Mouse (Mus musculus): Measurements from ENCODE around the gene Ptger3. TPM values are rescaled to one million over a fixed set of nuclear protein-coding genes. Genes with fewer than 3 reads are reported as not detected.

Gene Ptger3
- polyA plus RNA-seq, 1 experiment from 2014 or later = 27.8 TPM

DNA sequence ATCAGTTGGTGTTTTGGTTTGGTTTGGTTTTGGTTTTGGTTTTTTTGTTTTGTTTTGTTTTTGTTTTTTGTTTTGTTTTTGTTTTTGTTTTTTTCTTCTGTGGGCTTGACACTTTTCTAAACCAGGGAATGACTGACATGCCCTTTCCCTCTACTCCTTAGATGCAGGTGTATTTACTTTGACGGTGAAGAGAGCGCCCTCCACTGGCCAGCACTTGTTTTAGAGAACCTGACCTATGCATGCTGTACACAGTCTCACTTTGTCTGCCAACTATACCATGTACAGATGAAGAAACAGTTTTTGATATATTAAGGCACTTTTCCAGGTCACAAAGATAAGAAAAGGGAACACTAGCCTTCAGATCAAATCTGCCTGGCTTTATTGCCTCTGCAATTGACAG, 15.1 kb downstream of the Ptger3 start:
- 22% methylated on average over 2 of the region's 2 CpGs for WGBS
- no peak for DNase-seq (ENCODE audit: low spot score)
- no peaks in the 10 kb centered on the region for H3K36me3 ChIP-seq (ENCODE audit: insufficient read depth, low read length)
- TF ChIP-seq CTCF (IDR thresholded peaks at IDR 0.05; ENCODE audit: low read depth) = peak; percentile 11; the same call in 1 of the 2 replicates
- H3K9ac ChIP-seq (ENCODE audit: low read depth, low read length) = no peak overlapping the region
- no peaks in the 10 kb centered on the region for H3K9me3 ChIP-seq (replicated peaks; ENCODE audit: low read length)
- no peak overlapping the region for H3K4me2 ChIP-seq (ENCODE audit: low read length)
- no peak overlapping the region for H3K27ac ChIP-seq
- no peak overlapping the region for H3K4me3 ChIP-seq (replicated peaks; ENCODE audit: low read depth, low read length)
- no peaks in the 10 kb centered on the region for H3K27me3 ChIP-seq (ENCODE audit: insufficient read depth, low read length)
- ATAC-seq (replicated peaks; ENCODE audit: low FRiP score, low read depth) = no peak
- H3K4me1 ChIP-seq (replicated peaks; ENCODE audit: insufficient read depth, low read length) = no peaks in the 10 kb centered on the region

DNA sequence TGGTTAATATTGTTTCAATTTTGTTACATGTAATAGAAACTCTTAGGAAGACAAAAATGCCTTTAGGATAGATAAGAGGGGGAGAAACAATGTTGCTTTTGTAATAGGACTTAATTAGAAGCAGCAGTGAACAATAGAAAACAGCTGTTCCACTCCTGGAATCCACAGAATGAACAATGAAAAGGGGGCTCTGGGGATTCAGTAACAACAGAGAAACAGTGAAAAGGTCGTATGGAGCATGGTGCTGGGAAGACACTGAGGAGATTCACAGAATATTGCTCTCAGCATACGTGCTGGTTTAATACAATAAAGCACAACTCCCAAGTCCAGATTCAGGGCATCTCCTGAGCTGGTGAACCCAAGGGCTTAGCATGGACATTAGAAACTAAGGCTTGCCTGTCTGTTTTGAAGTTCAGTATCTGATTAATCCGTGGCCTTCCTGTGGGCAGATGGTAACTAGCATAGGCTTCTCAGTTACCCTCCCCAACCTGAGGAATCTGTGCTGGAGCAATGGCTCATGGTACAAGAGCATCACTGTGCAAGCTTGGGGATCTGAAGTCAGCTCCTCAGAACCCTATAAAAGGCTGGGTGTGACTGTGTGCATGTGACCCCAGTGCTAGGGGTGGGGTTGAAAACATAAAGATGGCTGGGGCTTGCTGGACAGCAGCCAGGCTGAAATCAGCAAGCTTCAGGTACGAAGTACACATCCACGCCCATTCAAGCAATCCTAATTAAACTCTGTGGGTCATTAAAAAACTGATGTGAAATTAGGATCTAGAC, 16.1 kb downstream of the Ptger3 start:
- no peak overlapping the region for H3K4me3 ChIP-seq (replicated peaks; ENCODE audit: low read depth, low read length)
- no peaks in the 10 kb centered on the region for H3K27me3 ChIP-seq (ENCODE audit: insufficient read depth, low read length)
- H3K27ac ChIP-seq = no peak overlapping the region
- no peaks in the 10 kb centered on the region for H3K9me3 ChIP-seq (replicated peaks; ENCODE audit: low read length)
- H3K4me2 ChIP-seq (ENCODE audit: low read length) = no peak overlapping the region
- TF ChIP-seq CTCF (IDR thresholded peaks at IDR 0.05; ENCODE audit: low read depth) = no peak
- 55% methylated on average over 5 of the region's 5 CpGs for WGBS
- no peaks in the 10 kb centered on the region for H3K4me1 ChIP-seq (replicated peaks; ENCODE audit: insufficient read depth, low read length)
- no peaks in the 10 kb centered on the region for H3K36me3 ChIP-seq (ENCODE audit: insufficient read depth, low read length)
- no peak overlapping the region for H3K9ac ChIP-seq (ENCODE audit: low read depth, low read length)
- ATAC-seq (replicated peaks; ENCODE audit: low FRiP score, low read depth) (0 out of 2 replicates have a peak, but pooled peaks have one; percentile 33), DNase-seq (ENCODE audit: low spot score) (no peak)

GRCm38 (mm10) chr3:157597837-157598379, 31.2 kb downstream of the Ptger3 start:
- no peaks in the 10 kb centered on the region for H3K36me3 ChIP-seq (ENCODE audit: insufficient read depth, low read length)
- H3K9me3 ChIP-seq (replicated peaks; ENCODE audit: low read length) = no peaks in the 10 kb centered on the region

GRCm38 (mm10) chr3:157604684-157605410, 38.2 kb downstream of the Ptger3 start:
- Histone ChIP-seq H3K27ac (no peak overlapping the region; the same call in 1 of the 2 replicates), H3K9me3 (replicated peaks; ENCODE audit: low read length) (no peaks in the 10 kb centered on the region), H3K4me2 (ENCODE audit: low read length) (no peak overlapping the region), H3K36me3 (ENCODE audit: insufficient read depth, low read length) (no peaks in the 10 kb centered on the region), H3K9ac (ENCODE audit: low read depth, low read length) (no peak overlapping the region), H3K27me3 (ENCODE audit: insufficient read depth, low read length) (no peaks in the 10 kb centered on the region), H3K4me1 (replicated peaks; ENCODE audit: insufficient read depth, low read length) (no peaks in the 10 kb centered on the region), H3K4me3 (replicated peaks; ENCODE audit: low read depth, low read length) (no peak overlapping the region)
- 73% methylated on average over 6 of the region's 6 CpGs for WGBS
- peak; percentile 28 for DNase-seq (ENCODE audit: low spot score)
- ATAC-seq (replicated peaks; ENCODE audit: low FRiP score, low read depth) = no peak
- no peak for TF ChIP-seq CTCF (IDR thresholded peaks at IDR 0.05; ENCODE audit: low read depth)

More at GRCm38 (mm10) chr3:157597837-157598379, 31.2 kb downstream of the Ptger3 start:
- Histone ChIP-seq H3K4me1 (replicated peaks; ENCODE audit: insufficient read depth, low read length) (no peaks in the 10 kb centered on the region), H3K27me3 (ENCODE audit: insufficient read depth, low read length) (no peaks in the 10 kb centered on the region), H3K9ac (ENCODE audit: low read depth, low read length) (no peak overlapping the region), H3K4me3 (replicated peaks; ENCODE audit: low read depth, low read length) (no peak overlapping the region), H3K4me2 (ENCODE audit: low read length) (no peak overlapping the region), H3K27ac (no peak overlapping the region)
- ATAC-seq (replicated peaks; ENCODE audit: low FRiP score, low read depth) = no peak
- no peak for DNase-seq (ENCODE audit: low spot score)
- WGBS = 75% methylated on average over 7 of the region's 7 CpGs
- TF ChIP-seq CTCF (IDR thresholded peaks at IDR 0.05; ENCODE audit: low read depth) = no peak

GRCm38 (mm10) chr3:157605411-157605740, 38.7 kb downstream of the Ptger3 start:
- H3K27ac ChIP-seq = no peak overlapping the region
- H3K27me3 ChIP-seq (ENCODE audit: insufficient read depth, low read length) = no peaks in the 10 kb centered on the region
- no peaks in the 10 kb centered on the region for H3K36me3 ChIP-seq (ENCODE audit: insufficient read depth, low read length)
- no peak for TF ChIP-seq CTCF (IDR thresholded peaks at IDR 0.05; ENCODE audit: low read depth)
- ATAC-seq (replicated peaks; ENCODE audit: low FRiP score, low read depth) (no peak), DNase-seq (ENCODE audit: low spot score) (no peak)
- no peak overlapping the region for H3K4me3 ChIP-seq (replicated peaks; ENCODE audit: low read depth, low read length)
- H3K9ac ChIP-seq (ENCODE audit: low read depth, low read length) = no peak overlapping the region
- H3K9me3 ChIP-seq (replicated peaks; ENCODE audit: low read length) = no peaks in the 10 kb centered on the region
- H3K4me2 ChIP-seq (ENCODE audit: low read length) = no peak overlapping the region
- no peaks in the 10 kb centered on the region for H3K4me1 ChIP-seq (replicated peaks; ENCODE audit: insufficient read depth, low read length)

DNA sequence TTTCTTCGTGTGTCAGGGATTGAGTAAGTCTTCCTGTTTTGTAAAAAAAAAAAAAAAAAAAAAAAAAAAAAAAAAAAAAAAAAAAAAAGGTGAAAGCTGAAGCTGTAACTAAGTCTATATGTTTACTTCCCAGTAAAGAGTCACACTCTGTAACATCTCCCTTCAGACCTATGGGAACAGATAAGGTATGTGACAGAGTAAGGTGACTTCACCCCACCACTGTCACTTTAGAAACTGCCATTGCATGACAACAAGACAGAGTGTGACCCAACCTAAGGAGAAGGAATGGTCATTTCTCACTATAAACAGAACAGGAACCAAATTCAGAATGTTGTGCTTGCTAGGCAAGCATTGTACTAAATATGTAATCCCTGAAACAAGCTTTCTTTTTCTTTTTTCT, 46.9 kb downstream of the Ptger3 start:
- Histone ChIP-seq H3K27me3 (ENCODE audit: insufficient read depth, low read length) (no peaks in the 10 kb centered on the region), H3K36me3 (ENCODE audit: insufficient read depth, low read length) (no peaks in the 10 kb centered on the region), H3K4me2 (ENCODE audit: low read length) (no peak overlapping the region), H3K9ac (ENCODE audit: low read depth, low read length) (no peak overlapping the region), H3K9me3 (replicated peaks; ENCODE audit: low read length) (no peaks in the 10 kb centered on the region), H3K4me1 (replicated peaks; ENCODE audit: insufficient read depth, low read length) (no peaks in the 10 kb centered on the region), H3K27ac (no peak overlapping the region), H3K4me3 (replicated peaks; ENCODE audit: low read depth, low read length) (no peak overlapping the region)
- DNase-seq (ENCODE audit: low spot score) (no peak), ATAC-seq (replicated peaks; ENCODE audit: low FRiP score, low read depth) (no peak)
- 42% methylated on average over 1 of the region's 1 CpGs for WGBS
- no peak for TF ChIP-seq CTCF (IDR thresholded peaks at IDR 0.05; ENCODE audit: low read depth)
